Mouse (Mus musculus) fat pad, adult 2 months (tissue): ENCODE data around the gene Ptgr2.
"Not testable (repeated sequence)": the region's sequence is repeated elsewhere in the genome, so short reads cannot be mapped to it uniquely, and the experiment has no call there.

Experiments
- DNase-seq: peaks from one replicate; pipeline ENCODE4 v3.0.0-alpha.2; 2011; ENCODE audit warnings: low read depth, low spot score; ENCODE audit errors: extremely low read depth

Ptgr2 gene

DNA sequence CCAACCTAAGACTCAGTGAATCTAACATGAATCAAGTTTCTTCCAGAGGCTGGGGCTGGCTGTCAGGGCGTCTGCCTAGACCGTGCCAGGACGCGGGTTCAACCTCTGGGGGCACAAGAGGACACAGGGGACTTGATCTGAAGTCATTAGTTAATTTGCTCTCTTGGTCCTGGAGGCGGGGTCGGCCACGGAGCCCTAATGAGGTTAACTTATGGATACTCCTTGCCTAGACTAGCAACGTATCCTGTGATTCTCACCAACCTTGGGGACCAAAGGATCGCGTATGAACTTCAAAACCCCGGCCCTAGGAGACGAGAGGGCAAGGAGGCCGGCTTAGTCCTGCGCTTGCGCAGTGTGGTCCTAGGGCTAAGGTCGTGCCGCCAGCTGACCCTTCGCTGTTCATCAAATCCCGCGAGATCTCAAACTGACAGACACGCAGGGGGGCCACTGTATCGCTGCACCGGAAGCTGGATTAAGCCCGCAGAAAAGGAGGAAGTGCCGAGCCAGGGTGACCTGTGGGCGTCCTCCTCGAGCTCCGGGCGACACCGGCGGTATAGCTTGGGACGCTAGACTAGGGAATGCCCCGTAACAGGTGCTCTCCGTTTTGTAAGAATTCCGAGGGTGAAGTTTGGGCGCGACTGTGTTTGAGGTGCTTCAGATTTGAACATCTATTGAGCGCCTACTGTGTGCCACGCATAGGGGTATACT is at the start of gene Ptgr2:
Gene Ptgr2 (plus strand): TSS at position 348 of the 708 bp plus-strand sequence.
- peak; percentile 64 for DNase-seq

- no peak for DNase-seq
These were observed 49.5 kb upstream of the Ptgr2 start for GRCm38 (mm10) chr12:84235577-84235976.

- DNase-seq, result no peak
These were observed 48.9 kb upstream of the Ptgr2 start for GRCm38 (mm10) chr12:84235981-84236752.

- not testable (repeated sequence) for DNase-seq
These were observed 48.0 kb upstream of the Ptgr2 start for GRCm38 (mm10) chr12:84237036-84237435.

- no peak for DNase-seq
These were observed 41.8 kb upstream of the Ptgr2 start for GRCm38 (mm10) chr12:84243076-84243770.

DNA sequence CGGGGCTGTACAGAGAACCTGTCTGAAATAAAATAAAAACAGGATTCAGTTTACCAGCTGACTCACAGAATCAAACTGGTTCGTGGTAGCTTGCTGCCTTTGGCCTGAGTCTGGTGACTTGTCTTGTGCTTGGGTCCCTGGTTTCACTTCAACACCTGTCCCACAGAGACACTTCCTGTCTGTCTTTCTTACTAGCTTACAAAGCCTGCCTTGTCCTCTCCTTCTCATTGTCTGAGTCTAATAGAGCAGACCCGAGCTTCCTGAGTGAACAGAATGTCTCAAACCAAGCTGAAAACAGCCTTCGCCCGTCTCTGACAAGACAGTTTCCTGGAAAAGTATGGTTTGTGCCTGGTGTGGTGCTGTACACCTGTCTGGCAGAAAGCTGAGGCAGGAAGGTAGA is 39.3 kb upstream of the Ptgr2 start:
- DNase-seq, result no peak

GRCm38 (mm10) chr12:84249217-84249616 is 35.8 kb upstream of the Ptgr2 start:
- DNase-seq, result no peak

DNA sequence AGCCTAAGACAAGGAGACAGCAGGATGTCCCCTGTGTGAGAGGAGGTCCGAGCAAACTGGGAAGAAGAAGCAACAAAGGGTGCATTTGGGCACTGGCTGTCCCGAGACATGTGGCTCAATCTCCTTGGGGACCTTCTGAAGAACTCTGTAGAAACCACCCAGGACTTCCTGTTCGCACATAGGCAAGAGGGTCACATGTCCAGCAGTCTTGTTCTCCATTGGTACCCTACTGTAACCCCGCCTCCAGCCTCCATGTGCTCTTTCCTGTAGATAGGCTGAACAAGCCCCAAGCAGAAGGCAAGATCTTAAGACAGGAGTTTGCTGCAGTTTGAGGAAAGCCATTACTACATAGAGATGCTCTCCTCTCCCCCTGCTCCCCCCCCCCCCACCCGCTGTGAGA is 32.2 kb upstream of the Ptgr2 start:
- DNase-seq, result no peak

- no peak for DNase-seq
These were observed 30.1 kb upstream of the Ptgr2 start for GRCm38 (mm10) chr12:84254886-84255285.

DNA sequence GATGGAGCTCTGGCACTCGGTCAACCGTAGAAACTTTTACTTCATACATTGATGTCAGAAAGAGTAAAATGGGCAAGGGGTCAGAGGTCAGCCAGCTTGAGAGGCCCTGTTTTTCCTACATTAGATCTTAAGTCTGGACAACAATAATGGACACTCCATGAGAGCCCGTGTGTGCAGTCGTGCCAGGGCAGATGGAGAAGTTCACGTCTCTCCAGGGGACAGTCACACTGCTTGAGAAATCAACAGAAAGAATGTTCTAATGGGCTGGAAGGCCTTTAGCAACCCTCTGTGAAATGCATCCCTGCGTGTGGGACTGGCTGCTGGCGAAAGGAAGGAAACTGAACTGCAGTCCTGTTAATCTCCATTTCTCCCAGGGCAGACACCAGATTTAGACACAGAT is 24.7 kb upstream of the Ptgr2 start:
- no peak for DNase-seq

- DNase-seq, result no peak
These were observed 17.8 kb upstream of the Ptgr2 start for GRCm38 (mm10) chr12:84267264-84267663.

DNA sequence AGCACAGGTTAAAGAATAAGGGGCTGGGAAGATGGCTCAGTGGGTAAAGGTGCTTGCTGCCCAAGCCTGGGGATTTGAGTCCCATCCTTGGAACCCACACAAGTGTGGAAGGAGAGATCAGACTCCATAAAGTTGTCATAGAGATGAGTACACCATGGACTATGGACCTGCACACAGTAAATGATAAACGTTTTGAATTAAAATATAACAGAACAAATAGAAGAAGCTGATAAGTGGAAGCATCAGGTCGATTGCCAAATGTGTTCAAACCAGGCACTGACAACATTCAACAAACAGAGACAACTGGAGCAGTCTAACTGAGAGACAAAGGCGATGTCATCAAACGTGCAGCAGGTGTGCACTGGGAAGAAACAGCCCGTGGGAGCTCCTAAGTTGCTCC is 11.7 kb upstream of the Ptgr2 start:
- DNase-seq, result no peak

DNA sequence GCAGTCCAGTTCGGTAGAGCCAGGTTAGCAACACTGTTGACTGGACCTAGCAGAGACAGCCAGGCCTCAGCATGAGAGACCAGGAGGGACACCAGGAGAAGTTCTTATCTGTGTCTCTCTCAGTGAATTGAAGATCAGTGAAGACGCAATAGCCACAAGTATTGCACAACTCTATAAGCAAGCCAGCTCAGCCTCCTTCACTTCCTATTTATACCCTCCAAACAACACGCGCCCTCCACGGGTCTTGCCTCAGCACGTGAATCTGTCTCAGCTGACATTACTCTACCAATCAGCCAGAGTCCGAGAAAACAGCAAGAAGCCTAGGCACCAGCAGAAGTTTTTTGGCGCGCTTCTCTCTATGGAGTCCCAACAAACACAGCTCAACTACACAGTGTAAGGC is 9.7 kb upstream of the Ptgr2 start:
- DNase-seq, result no peak

DNA sequence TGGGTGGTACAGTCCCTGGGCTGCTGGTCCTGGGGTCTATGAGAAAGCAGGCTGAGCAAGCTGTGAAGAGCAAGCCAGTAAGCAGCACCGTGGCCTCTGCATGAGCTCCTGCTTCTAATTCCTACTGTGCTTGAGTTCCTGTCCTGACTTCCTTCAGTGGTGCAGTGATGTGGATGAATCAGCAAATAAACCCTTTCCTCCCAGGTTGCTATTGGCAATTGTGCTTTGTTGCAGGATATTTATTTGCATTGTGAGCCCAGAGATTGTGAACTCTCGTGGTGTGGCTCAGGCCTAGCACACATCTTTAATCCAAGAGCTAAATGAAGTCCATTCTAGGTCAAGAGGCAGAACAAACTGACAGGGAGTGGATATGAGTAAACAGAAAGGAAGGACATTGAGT is 8.7 kb upstream of the Ptgr2 start:
- DNase-seq, result no peak

DNA sequence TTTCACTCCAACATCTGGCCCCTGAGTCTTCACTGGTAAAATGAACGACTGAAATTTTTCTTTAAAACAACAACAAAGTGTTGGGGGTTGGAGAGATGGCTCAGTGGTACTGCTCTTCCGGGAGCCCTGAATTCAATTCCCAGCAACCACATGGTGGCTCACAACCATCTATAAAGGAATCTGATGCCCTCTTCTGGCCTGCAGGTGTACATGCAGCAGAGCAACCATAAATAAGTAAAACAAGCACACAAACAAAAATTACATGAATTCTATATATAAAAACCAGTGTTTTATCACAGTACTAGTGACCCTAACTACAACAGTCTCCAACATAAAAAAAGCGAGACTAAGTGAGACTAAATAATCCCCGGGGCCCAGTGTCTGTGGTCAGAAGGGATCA is 8.2 kb upstream of the Ptgr2 start:
- DNase-seq, result no peak

- DNase-seq, result no peak
These were observed 7.2 kb upstream of the Ptgr2 start for GRCm38 (mm10) chr12:84277832-84278231.

DNA sequence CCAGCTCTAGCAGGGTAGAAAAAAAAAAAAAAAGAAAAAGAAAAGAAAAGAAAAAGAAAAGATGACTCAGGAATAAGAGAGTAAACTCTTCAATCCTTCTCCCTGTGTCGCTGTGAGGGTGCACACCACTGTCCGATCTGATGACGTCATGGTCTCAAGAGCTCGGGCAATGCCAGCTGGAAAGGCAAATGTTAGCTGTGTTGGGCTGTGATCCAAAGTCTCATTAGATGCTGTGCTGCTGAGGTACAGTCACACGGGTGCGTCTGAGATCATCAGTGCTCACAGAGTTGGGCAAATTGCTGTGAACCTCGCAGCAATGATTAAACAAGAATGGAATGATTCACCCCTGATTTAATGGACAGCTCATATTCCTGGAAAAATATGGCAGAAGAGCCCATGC is 6.1 kb upstream of the Ptgr2 start:
- no peak for DNase-seq

DNA sequence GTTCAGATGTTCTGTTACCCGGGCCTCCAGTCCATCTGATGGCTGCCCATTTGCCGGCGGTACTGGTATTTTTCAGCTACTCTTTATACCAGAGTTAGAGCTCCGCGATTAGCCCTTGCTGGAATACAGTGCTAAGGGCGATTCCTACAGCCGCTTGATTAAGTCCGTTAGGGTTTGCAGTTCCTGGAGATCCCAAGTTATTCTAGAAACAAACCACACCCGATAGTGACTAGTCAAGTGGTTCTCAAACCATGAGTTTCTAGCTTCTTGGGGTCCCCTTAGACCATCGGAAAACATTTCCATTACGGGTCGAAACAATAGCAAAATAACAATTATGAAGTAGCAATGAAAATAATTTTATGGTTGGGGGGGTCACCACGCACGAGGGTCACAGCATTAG is 641 bp upstream of the Ptgr2 start:
- no peak for DNase-seq

DNA sequence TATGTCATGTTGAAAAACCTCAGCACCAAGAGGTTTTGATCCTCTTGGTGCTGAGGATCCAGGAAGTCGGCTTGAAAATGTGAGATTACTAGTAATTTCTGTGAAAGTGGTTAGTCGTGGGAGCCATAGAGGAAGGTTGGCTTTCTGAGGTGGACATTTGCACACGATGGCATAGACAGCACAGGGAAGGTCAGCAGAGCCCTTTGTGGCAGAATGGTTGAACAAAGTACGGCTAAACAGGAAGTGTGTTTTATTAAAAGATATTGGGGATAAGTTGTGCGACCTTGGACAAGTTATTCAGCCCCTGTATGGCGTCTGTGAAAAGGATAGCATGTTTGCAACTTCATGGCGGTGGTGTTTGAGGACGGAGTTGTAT is 549 bp downstream of the Ptgr2 start:
- DNase-seq, result no peak

DNA sequence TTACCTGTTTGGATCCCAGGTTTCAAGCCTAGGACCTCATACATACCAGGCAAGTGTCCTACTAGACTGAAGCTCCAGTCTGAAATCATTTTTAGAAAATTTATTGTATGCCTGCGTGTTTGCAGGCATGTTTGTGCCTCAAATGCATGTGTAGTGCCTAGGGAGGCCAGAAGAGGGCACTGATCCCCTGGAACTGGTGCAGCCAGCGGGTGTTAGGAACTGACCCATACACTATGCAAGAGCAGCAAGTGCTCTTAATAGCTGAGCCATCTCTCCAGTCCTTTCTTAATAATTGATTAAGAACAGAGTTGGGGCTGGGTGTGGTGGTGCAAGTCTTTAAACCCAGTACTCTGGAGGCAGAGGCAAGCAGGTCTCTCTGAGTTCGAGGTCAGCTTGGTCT is 3.4 kb downstream of the Ptgr2 start:
- no peak for DNase-seq

- DNase-seq, result no peak
These were observed 12.8 kb downstream of the Ptgr2 start for GRCm38 (mm10) chr12:84297851-84298250.

- no peak for DNase-seq
These were observed 14.2 kb downstream of the Ptgr2 start for GRCm38 (mm10) chr12:84299265-84299664.
